Mouse (Mus musculus) thymus, adult 18-20 months (tissue): ENCODE results near the gene Usp39.

Source experiments
- DNase-seq, 2 experiments: peaks; one replicate each; pipeline ENCODE4 v3.0.0; 2022; ENCODE audit warnings: mixed read lengths in 2 of 2

Usp39 gene

GRCm38 (mm10) chr6:72371147-72371546 lies 26.2 kb upstream of the Usp39 start:
- DNase-seq, result no peak

- no peak for DNase-seq
Observed at GRCm38 (mm10) chr6:72370091-72370490, 25.1 kb upstream of the Usp39 start.

DNA sequence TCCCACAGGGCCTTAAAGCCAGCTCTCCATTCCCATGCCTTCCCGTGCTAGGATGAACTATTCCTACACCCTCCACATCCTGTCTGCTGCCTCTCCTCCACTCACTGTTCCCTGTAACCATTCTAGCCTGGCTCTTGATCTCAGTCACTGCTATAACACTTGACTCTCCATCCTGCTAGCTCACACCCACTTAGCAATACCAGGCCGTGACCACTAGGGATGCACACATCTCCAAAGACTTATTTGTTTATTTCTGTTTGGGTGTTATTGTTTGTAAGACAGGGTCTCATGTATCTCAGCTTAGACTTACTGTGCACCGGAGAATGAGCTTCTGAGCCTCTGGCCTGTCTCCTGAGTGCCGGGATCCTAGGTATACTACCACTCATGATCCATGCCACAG lies 24.6 kb upstream of the Usp39 start:
- DNase-seq, result no peak

DNA sequence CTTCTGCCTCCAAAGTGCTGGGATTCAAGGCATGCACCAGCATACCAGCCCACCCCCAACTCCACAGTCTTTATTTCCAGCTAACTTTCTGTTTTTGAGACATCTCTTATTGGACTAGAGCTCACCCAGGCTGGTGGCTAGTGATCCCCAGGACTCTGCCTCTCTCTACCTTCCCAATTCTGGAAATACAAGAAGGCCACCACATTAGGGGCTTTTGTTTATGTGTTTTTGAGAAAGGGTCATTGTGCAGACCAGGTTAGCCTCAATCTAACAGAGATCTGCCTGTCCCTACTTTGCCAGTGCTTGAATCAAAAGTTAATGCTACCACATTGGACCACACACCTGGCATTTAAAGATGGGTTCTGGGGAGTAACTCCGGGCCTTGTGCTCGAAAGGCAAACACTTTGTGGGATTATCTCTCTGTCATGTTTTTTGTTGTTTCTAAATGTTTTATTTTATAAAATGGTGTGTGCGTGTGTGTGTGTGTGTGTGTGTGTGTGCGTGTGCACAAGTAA lies 22.5 kb upstream of the Usp39 start:
- DNase-seq, result no peak

GRCm38 (mm10) chr6:72366844-72367443 lies 22.0 kb upstream of the Usp39 start, which contains the start of gene Rnf181:
Gene Rnf181, minus strand, starts transcription at chr6:72366956.
- DNase-seq, result no peak

DNA sequence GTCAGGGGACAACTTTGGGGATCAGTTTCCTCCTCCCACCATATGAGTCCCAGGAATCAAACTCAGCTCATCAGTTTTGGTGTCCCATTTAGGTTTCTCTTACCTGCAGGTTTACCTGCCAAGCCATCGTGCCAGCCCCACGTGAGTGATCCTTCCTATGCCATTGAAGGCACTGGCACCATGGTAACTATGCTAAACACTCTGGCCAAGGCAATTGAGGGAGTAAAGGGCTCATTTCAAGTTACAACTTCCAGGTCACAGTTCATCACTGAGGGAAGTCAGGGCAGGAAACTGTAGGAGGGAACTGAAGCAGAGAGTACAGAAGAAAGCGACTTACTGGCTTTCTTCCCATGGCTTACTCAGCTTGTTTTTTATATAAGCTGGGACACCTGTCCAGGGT lies 21.3 kb upstream of the Usp39 start:
- no peak for DNase-seq

DNA sequence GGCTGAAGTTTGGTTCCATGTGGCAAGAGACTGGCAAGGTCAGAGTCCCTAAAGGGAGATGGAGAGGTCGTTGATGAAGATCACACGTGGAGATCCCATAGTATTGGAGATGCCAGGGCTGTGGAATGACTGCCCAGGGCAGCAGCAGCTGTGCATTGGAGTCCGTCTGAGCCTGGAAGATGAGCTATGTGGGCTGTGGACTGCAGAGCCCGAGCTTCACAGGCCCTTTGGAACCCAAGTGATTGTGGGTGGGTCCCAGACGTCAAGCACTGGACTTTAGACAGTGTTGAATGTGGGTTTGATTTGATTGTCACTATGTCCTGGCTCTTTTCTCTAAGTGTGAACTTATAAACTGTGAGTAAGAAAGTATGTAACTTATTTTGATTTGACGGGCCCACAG lies 20.0 kb upstream of the Usp39 start:
- no peak for DNase-seq

DNA sequence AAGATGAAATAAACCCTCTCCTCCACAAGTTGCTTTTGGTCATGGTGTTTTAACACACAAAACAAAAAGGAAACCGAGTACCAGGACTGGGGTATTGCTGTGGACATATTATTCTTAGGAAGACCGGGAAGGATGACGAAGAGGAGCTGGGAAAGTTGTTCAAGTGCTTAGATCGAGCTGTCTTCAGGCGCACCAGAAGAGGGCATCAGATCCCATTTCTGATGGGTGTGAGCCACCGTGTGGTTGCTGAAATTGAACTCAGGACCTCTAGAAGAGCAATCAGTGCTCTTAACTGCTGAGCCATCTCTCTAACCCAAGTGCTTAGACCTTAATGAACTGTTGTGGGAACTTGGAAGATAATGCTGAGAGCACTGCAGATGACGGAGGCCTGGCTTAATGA lies 19.0 kb upstream of the Usp39 start:
- no peak for DNase-seq

- peak; percentile 92 to 96 for DNase-seq
Observed at GRCm38 (mm10) chr6:72362132-72363028, 17.4 kb upstream of the Usp39 start.

GRCm38 (mm10) chr6:72361121-72361551 lies 16.2 kb upstream of the Usp39 start:
- no peak for DNase-seq

DNA sequence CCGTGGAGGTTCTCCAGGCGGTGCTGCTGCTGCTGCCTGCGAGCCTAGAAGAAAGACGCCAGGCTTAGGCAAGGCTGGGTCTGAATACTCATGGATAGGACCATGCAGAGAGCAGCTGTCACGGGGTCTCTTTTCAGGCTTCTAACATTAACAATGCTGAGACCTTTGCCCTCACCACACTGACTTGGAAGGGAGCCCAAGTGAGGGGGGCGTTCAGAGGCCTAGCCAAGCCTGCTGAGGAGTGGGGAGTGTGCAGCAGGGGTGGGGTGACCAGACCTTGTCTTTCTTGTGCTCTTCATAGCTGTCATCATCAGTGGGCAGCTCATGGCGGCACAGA lies 15.6 kb upstream of the Usp39 start:
- no peak for DNase-seq

- no peak for DNase-seq
Observed at GRCm38 (mm10) chr6:72359891-72360598, 15.1 kb upstream of the Usp39 start.

DNA sequence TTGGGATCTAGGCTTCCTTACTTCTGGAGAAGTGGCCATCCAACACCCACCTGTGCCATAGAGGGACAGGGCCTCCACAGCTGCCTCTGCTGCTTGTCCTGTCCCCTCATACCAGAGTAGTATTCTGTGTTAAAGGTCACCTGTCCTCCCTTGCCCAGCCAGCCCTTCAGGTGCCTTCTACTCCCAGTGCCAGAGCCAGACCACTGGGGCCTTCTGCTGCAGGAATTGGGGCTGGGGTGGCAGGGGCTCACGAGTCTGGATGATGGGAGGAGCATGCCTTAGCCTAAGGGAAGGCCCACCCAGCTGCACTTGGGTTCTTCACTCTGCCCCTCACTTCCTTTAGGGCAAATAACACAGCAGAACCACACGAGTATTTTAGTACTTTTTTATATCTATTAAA lies 14.4 kb upstream of the Usp39 start:
- no peak for DNase-seq

GRCm38 (mm10) chr6:72358086-72358764 lies 13.2 kb upstream of the Usp39 start:
- no peak for DNase-seq

- DNase-seq, result no peak
Observed at GRCm38 (mm10) chr6:72357164-72358079, 12.4 kb upstream of the Usp39 start.

GRCm38 (mm10) chr6:72356001-72356532 lies 11.1 kb upstream of the Usp39 start:
- DNase-seq, result no peak

GRCm38 (mm10) chr6:72355066-72355911 lies 10.3 kb upstream of the Usp39 start, which contains the start of gene Tmem150a:
Gene Tmem150a, plus strand, starts transcription at chr6:72355447.
- DNase-seq, result no peak

GRCm38 (mm10) chr6:72354025-72354424 lies 9.0 kb upstream of the Usp39 start:
- DNase-seq, result no peak

GRCm38 (mm10) chr6:72352636-72353405 lies 7.8 kb upstream of the Usp39 start:
- no peak for DNase-seq

DNA sequence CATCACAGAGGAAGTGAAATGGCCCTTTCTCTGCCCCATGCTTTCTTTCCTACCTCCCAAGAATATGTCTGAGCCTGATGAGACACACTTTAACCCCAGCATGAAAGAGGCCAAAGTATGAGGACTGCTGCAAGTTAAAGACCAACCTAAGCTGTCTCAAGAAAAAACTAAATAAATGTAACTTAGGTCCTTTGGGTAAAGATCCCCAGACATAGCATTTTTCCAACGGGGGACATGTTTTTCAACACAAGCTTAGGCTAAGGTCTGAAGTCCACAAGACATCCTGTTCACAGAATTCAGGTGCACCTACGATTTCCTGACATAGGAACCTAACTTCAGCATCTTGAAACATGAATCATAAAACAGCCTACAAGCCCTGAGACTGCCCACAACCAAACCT lies 5.2 kb upstream of the Usp39 start:
- no peak for DNase-seq
